Mouse (Mus musculus): Measurements from ENCODE around the gene Foxb1. TPM values are rescaled to one million over a fixed set of nuclear protein-coding genes. Genes with fewer than 3 reads are reported as not detected.

The Foxb1 gene
- 0.31 and 0.33 TPM in 2 replicates for polyA plus RNA-seq (2014; fragmentation: Nextera tagmentation; extraction: Ambion mirVana)

GRCm38 (mm10) chr9:69760371-69761301 is at the start of gene Foxb1:
Gene Foxb1, minus strand, starts transcription at chr9:69760940.
- Histone ChIP-seq H3K4me3 (ENCODE audit: low read depth, low read length) (peak within 1 kb of the TSS; percentile 21), H3K9ac (replicated peaks; ENCODE audit: low read length) (peak within 1 kb of the TSS; percentile 28; the same call in 1 of the 2 replicates), H3K27me3 (ENCODE audit: control insufficient read depth, insufficient read depth, low read length) (peaks cover 72% of the 10 kb centered on the region), H3K36me3 (replicated peaks; ENCODE audit: control insufficient read depth, insufficient read depth, low read depth, low read length) (no peaks in the 10 kb centered on the region), H3K9me3 (replicated peaks; ENCODE audit: control insufficient read depth, low read length) (no peaks in the 10 kb centered on the region), H3K27ac (replicated peaks; ENCODE audit: low read depth, low read length) (no peak within 1 kb of the TSS), H3K4me1 (ENCODE audit: control insufficient read depth, insufficient read depth, low read length) (peaks cover 4% of the 10 kb centered on the region), H3K4me2 (ENCODE audit: low read depth, low read length) (peak within 1 kb of the TSS; percentile 27)
- ATAC-seq (replicated peaks; ENCODE audit: insufficient number of reproducible peaks, low FRiP score, low TSS enrichment, low read depth) (0 out of 2 replicates have a peak, but pooled peaks have one; percentile 27), DNase-seq (ENCODE audit: low spot score) (peak; percentile 33)
- under 1% methylated on average over 60 of the region's 60 CpGs for WGBS

- Histone ChIP-seq H3K9me3 (replicated peaks; ENCODE audit: control insufficient read depth, low read length) (no peaks in the 10 kb centered on the region), H3K9ac (replicated peaks; ENCODE audit: low read length) (no peak overlapping the region), H3K4me1 (ENCODE audit: control insufficient read depth, insufficient read depth, low read length) (no peaks in the 10 kb centered on the region), H3K27me3 (ENCODE audit: control insufficient read depth, insufficient read depth, low read length) (no peaks in the 10 kb centered on the region), H3K36me3 (replicated peaks; ENCODE audit: control insufficient read depth, insufficient read depth, low read depth, low read length) (no peaks in the 10 kb centered on the region; the same call in 1 of the 2 replicates), H3K4me3 (ENCODE audit: low read depth, low read length) (no peak overlapping the region), H3K27ac (replicated peaks; ENCODE audit: low read depth, low read length) (no peak overlapping the region), H3K4me2 (ENCODE audit: low read depth, low read length) (no peak overlapping the region)
- DNase-seq (ENCODE audit: low spot score) (no peak), ATAC-seq (replicated peaks; ENCODE audit: insufficient number of reproducible peaks, low FRiP score, low TSS enrichment, low read depth) (no peak)
- WGBS, result 52% methylated on average over 7 of the region's 7 CpGs
These were observed 29.8 kb upstream of the Foxb1 start for GRCm38 (mm10) chr9:69790562-69790961.

- H3K27me3 ChIP-seq (ENCODE audit: control insufficient read depth, insufficient read depth, low read length), result no peaks in the 10 kb centered on the region
- no peak for ATAC-seq (replicated peaks; ENCODE audit: insufficient number of reproducible peaks, low FRiP score, low TSS enrichment, low read depth)
These were observed 19.3 kb upstream of the Foxb1 start for GRCm38 (mm10) chr9:69779996-69780395.

GRCm38 (mm10) chr9:69769949-69770585 is 9.3 kb upstream of the Foxb1 start:
- Histone ChIP-seq H3K9ac (replicated peaks; ENCODE audit: low read length) (no peak overlapping the region), H3K4me2 (ENCODE audit: low read depth, low read length) (no peak overlapping the region), H3K4me3 (ENCODE audit: low read depth, low read length) (no peak overlapping the region), H3K4me1 (ENCODE audit: control insufficient read depth, insufficient read depth, low read length) (no peaks in the 10 kb centered on the region), H3K27ac (replicated peaks; ENCODE audit: low read depth, low read length) (no peak overlapping the region), H3K27me3 (ENCODE audit: control insufficient read depth, insufficient read depth, low read length) (peaks cover 64% of the 10 kb centered on the region), H3K36me3 (replicated peaks; ENCODE audit: control insufficient read depth, insufficient read depth, low read depth, low read length) (no peaks in the 10 kb centered on the region), H3K9me3 (replicated peaks; ENCODE audit: control insufficient read depth, low read length) (no peaks in the 10 kb centered on the region)
- no peak for ATAC-seq (replicated peaks; ENCODE audit: insufficient number of reproducible peaks, low FRiP score, low TSS enrichment, low read depth)
- WGBS, result 3% methylated on average over 21 of the region's 21 CpGs
- no peak for DNase-seq (ENCODE audit: low spot score)

More at GRCm38 (mm10) chr9:69779996-69780395, 19.3 kb upstream of the Foxb1 start:
- WGBS, result 80% methylated on average over 2 of the region's 2 CpGs
- no peaks in the 10 kb centered on the region for H3K4me1 ChIP-seq (ENCODE audit: control insufficient read depth, insufficient read depth, low read length)
- no peak overlapping the region for H3K27ac ChIP-seq (replicated peaks; ENCODE audit: low read depth, low read length)
- H3K9me3 ChIP-seq (replicated peaks; ENCODE audit: control insufficient read depth, low read length), result no peaks in the 10 kb centered on the region
- no peak overlapping the region for H3K4me3 ChIP-seq (ENCODE audit: low read depth, low read length)
- H3K4me2 ChIP-seq (ENCODE audit: low read depth, low read length), result no peak overlapping the region
- no peak overlapping the region for H3K9ac ChIP-seq (replicated peaks; ENCODE audit: low read length)
- H3K36me3 ChIP-seq (replicated peaks; ENCODE audit: control insufficient read depth, insufficient read depth, low read depth, low read length), result no peaks in the 10 kb centered on the region
- DNase-seq (ENCODE audit: low spot score), result no peak

GRCm38 (mm10) chr9:69769091-69769948 is 8.6 kb upstream of the Foxb1 start:
- Histone ChIP-seq H3K27ac (replicated peaks; ENCODE audit: low read depth, low read length) (no peak overlapping the region), H3K4me1 (ENCODE audit: control insufficient read depth, insufficient read depth, low read length) (no peaks in the 10 kb centered on the region; the same call in 1 of the 2 replicates), H3K9me3 (replicated peaks; ENCODE audit: control insufficient read depth, low read length) (no peaks in the 10 kb centered on the region), H3K9ac (replicated peaks; ENCODE audit: low read length) (no peak overlapping the region), H3K27me3 (ENCODE audit: control insufficient read depth, insufficient read depth, low read length) (peaks cover 72% of the 10 kb centered on the region), H3K4me2 (ENCODE audit: low read depth, low read length) (no peak overlapping the region), H3K36me3 (replicated peaks; ENCODE audit: control insufficient read depth, insufficient read depth, low read depth, low read length) (no peaks in the 10 kb centered on the region), H3K4me3 (ENCODE audit: low read depth, low read length) (no peak overlapping the region)
- WGBS, result under 1% methylated on average over 36 of the region's 36 CpGs
- no peak for ATAC-seq (replicated peaks; ENCODE audit: insufficient number of reproducible peaks, low FRiP score, low TSS enrichment, low read depth)
- peak; percentile 46 for DNase-seq (ENCODE audit: low spot score)

GRCm38 (mm10) chr9:69768136-69768875 is 7.6 kb upstream of the Foxb1 start:
- no peak overlapping the region for H3K9ac ChIP-seq (replicated peaks; ENCODE audit: low read length)
- H3K4me2 ChIP-seq (ENCODE audit: low read depth, low read length), result no peak overlapping the region
- DNase-seq (ENCODE audit: low spot score) (peak; percentile 30), ATAC-seq (replicated peaks; ENCODE audit: insufficient number of reproducible peaks, low FRiP score, low TSS enrichment, low read depth) (no peak)
- H3K36me3 ChIP-seq (replicated peaks; ENCODE audit: control insufficient read depth, insufficient read depth, low read depth, low read length), result no peaks in the 10 kb centered on the region
- H3K27ac ChIP-seq (replicated peaks; ENCODE audit: low read depth, low read length), result no peak overlapping the region
- WGBS, result under 1% methylated on average over 28 of the region's 28 CpGs
- no peak overlapping the region for H3K4me3 ChIP-seq (ENCODE audit: low read depth, low read length)
- H3K9me3 ChIP-seq (replicated peaks; ENCODE audit: control insufficient read depth, low read length), result no peaks in the 10 kb centered on the region
- no peaks in the 10 kb centered on the region; the same call in 1 of the 2 replicates for H3K4me1 ChIP-seq (ENCODE audit: control insufficient read depth, insufficient read depth, low read length)
- H3K27me3 ChIP-seq (ENCODE audit: control insufficient read depth, insufficient read depth, low read length), result peaks cover 80% of the 10 kb centered on the region

- no peak overlapping the region for H3K4me2 ChIP-seq (ENCODE audit: low read depth, low read length)
- 1% methylated on average over 10 of the region's 12 CpGs for WGBS
- ATAC-seq (replicated peaks; ENCODE audit: insufficient number of reproducible peaks, low FRiP score, low TSS enrichment, low read depth) (no peak), DNase-seq (ENCODE audit: low spot score) (no peak)
- H3K4me3 ChIP-seq (ENCODE audit: low read depth, low read length), result no peak overlapping the region
- no peaks in the 10 kb centered on the region for H3K36me3 ChIP-seq (replicated peaks; ENCODE audit: control insufficient read depth, insufficient read depth, low read depth, low read length)
- H3K4me1 ChIP-seq (ENCODE audit: control insufficient read depth, insufficient read depth, low read length), result no peaks in the 10 kb centered on the region; the same call in 1 of the 2 replicates
- H3K9ac ChIP-seq (replicated peaks; ENCODE audit: low read length), result no peak overlapping the region
- no peaks in the 10 kb centered on the region for H3K9me3 ChIP-seq (replicated peaks; ENCODE audit: control insufficient read depth, low read length)
- peaks cover 77% of the 10 kb centered on the region for H3K27me3 ChIP-seq (ENCODE audit: control insufficient read depth, insufficient read depth, low read length)
- no peak overlapping the region for H3K27ac ChIP-seq (replicated peaks; ENCODE audit: low read depth, low read length)
These were observed 6.7 kb upstream of the Foxb1 start for GRCm38 (mm10) chr9:69767421-69767820.

All from embryonic facial prominence, embryonic 11.5 days (tissue).